Mouse (Mus musculus) heart, postnatal 0 days (tissue): ENCODE data around the gene Pfkfb4. TPM values are rescaled to one million over a fixed set of nuclear protein-coding genes. Genes with fewer than 3 reads are reported as not detected.

Experiments used
- ATAC-seq: fragments of 200-750 bp; cut with Nextera tagmentation; 2 replicates; pipeline ENCODE4 v1.8.0; 2017; ENCODE audit warnings: low read depth, moderate number of reproducible peaks, moderate library complexity; ENCODE audit not compliant: insufficient read depth
- DNase-seq: peaks from one replicate; pipeline ENCODE4 v3.0.0-alpha.2; 2016; ENCODE audit warnings: low spot score
- H3K27ac ChIP-seq: fragments of 300-500 bp; sonication (generic); 2 replicates; pipeline ENCODE4 v1.5.1; 2014; ENCODE audit warnings: low read depth, mild to moderate bottlenecking
- H3K27me3 ChIP-seq: fragments of 300-500 bp; sonication (generic); 2 replicates; pipeline ENCODE4 v1.6.1; 2014; ENCODE audit warnings: low read length, mixed read lengths; ENCODE audit not compliant: control insufficient read depth, insufficient read depth
- H3K36me3 ChIP-seq: fragments of 300-500 bp; sonication (generic); replicated peaks from 2 replicates; pipeline ENCODE4 v1.6.1; 2014; ENCODE audit warnings: low read length, mixed read lengths; ENCODE audit not compliant: control insufficient read depth, insufficient read depth
- H3K4me1 ChIP-seq: fragments of 300-500 bp; sonication (generic); 2 replicates; pipeline ENCODE4 v1.6.1; 2014; ENCODE audit warnings: antibody characterized with exemption; ENCODE audit not compliant: control insufficient read depth, insufficient read depth
- H3K4me2 ChIP-seq: fragments of 300-500 bp; sonication (generic); 2 replicates; pipeline ENCODE4 v1.6.1; 2014; ENCODE audit warnings: low read depth, mild to moderate bottlenecking, low read length, moderate library complexity
- H3K4me3 ChIP-seq: fragments of 300-500 bp; sonication (generic); 2 replicates; pipeline ENCODE4 v1.5.1; 2014; ENCODE audit warnings: low read depth, low read length
- H3K9ac ChIP-seq: fragments of 300-500 bp; sonication (generic); replicated peaks from 2 replicates; pipeline ENCODE4 v1.6.1; 2014; ENCODE audit warnings: low read depth, low read length, mixed read lengths
- H3K9me3 ChIP-seq: fragments of 300-500 bp; sonication (generic); replicated peaks from 2 replicates; pipeline ENCODE4 v1.6.1; 2016; ENCODE audit warnings: low read length; ENCODE audit not compliant: control insufficient read depth
- CTCF ChIP-seq: IDR thresholded peaks from 2 replicates; pipeline ENCODE4 v1.5.1; 2016; ENCODE audit warnings: antibody characterized with exemption, control low read depth, low read depth
- EP300 ChIP-seq: IDR thresholded peaks from 2 replicates; pipeline ENCODE4 v1.6.1; 2016; ENCODE audit warnings: antibody characterized with exemption, low read depth
- WGBS: fragments of 180-500 bp; shearing (Covaris S2); extraction: QIAGEN DNeasy Blood & Tissue Kit; methylation state at CpG from one replicate; pipeline ENCODE4 v1.1.7; 2014; 5-methylcytosine and 5-hydroxymethylcytosine counted together
- polyA plus RNA-seq: library from polyadenylated mRNA; unstranded; fragments of >200 nt; fragmentation: Nextera tagmentation; extraction: Ambion mirVana; gene quantifications from 2 replicates; pipeline ENCODE4 v1.2.1, GENCODE M21; 2015
- total RNA-seq: library from RNA; depleted of rRNA; stranded (reverse); fragments of >200 nt; gene quantifications from 2 replicates; pipeline ENCODE4 v1.2.3, GENCODE M21; 2014; ENCODE audit warnings: low replicate concordance; rRNA removed

Gene Pfkfb4
- total RNA-seq (4.0 and 7.6 TPM in 2 replicates), polyA plus RNA-seq (2.3 and 3.1 TPM in 2 replicates)

GRCm38 (mm10) chr9:108991428-108992084 lies at the start of gene Pfkfb4:
Gene Pfkfb4, plus strand, starts transcription at chr9:108991778.
- TF ChIP-seq EP300, result no peak
- TF ChIP-seq CTCF, result no peak
- peak within 1 kb of the TSS; percentile 48; the same call in 1 of the 2 replicates for H3K9ac ChIP-seq
- peak within 1 kb of the TSS; percentile 53 for H3K4me3 ChIP-seq
- peak; percentile 92 for ATAC-seq
- peak; percentile 100 for DNase-seq
- no peaks in the 10 kb centered on the region for H3K36me3 ChIP-seq
- 2% methylated on average over 31 of the region's 31 CpGs for WGBS
- peaks cover 34% of the 10 kb centered on the region for H3K4me1 ChIP-seq
- peak within 1 kb of the TSS; percentile 93 for H3K27ac ChIP-seq
- H3K9me3 ChIP-seq, result no peaks in the 10 kb centered on the region
- H3K27me3 ChIP-seq, result no peaks in the 10 kb centered on the region
- peak within 1 kb of the TSS; percentile 88 for H3K4me2 ChIP-seq

GRCm38 (mm10) chr9:108945111-108945510 lies 46.5 kb upstream of the Pfkfb4 start:
- no peaks in the 10 kb centered on the region for H3K27me3 ChIP-seq
- no peaks in the 10 kb centered on the region for H3K9me3 ChIP-seq
- H3K27ac ChIP-seq, result no peak overlapping the region
- H3K4me1 ChIP-seq, result peaks cover 13% of the 10 kb centered on the region; the same call in 1 of the 2 replicates
- no peak for ATAC-seq
- DNase-seq, result no peak
- no peak overlapping the region for H3K4me3 ChIP-seq
- H3K36me3 ChIP-seq, result peaks cover 93% of the 10 kb centered on the region
- WGBS, result 82% methylated on average over 9 of the region's 9 CpGs
- no peak overlapping the region for H3K9ac ChIP-seq
- H3K4me2 ChIP-seq, result no peak overlapping the region
- no peak for TF ChIP-seq CTCF
- no peak for TF ChIP-seq EP300

GRCm38 (mm10) chr9:108945608-108946007 lies 46.0 kb upstream of the Pfkfb4 start:
- ATAC-seq (no peak), DNase-seq (no peak)
- Histone ChIP-seq H3K27ac (no peak overlapping the region), H3K4me1 (peaks cover 13% of the 10 kb centered on the region; the same call in 1 of the 2 replicates), H3K9me3 (no peaks in the 10 kb centered on the region), H3K4me3 (no peak overlapping the region), H3K9ac (no peak overlapping the region), H3K27me3 (no peaks in the 10 kb centered on the region), H3K36me3 (peaks cover 91% of the 10 kb centered on the region), H3K4me2 (no peak overlapping the region)
- no peak for TF ChIP-seq CTCF
- 84% methylated on average over 5 of the region's 5 CpGs for WGBS

- peak overlapping the region; percentile 44 for H3K27ac ChIP-seq
- 60% methylated on average over 13 of the region's 13 CpGs for WGBS
- no peaks in the 10 kb centered on the region for H3K9me3 ChIP-seq
- ATAC-seq, result peak; percentile 60
- no peak overlapping the region for H3K9ac ChIP-seq
- peaks cover 13% of the 10 kb centered on the region for H3K27me3 ChIP-seq
- no peak overlapping the region for H3K4me3 ChIP-seq
- TF ChIP-seq EP300 (no peak), CTCF (no peak)
- no peak for DNase-seq
- peaks cover 59% of the 10 kb centered on the region for H3K36me3 ChIP-seq
- H3K4me2 ChIP-seq, result no peak overlapping the region
- peaks cover 16% of the 10 kb centered on the region for H3K4me1 ChIP-seq
These were observed 42.2 kb upstream of the Pfkfb4 start for GRCm38 (mm10) chr9:108949231-108949966.

- 55% methylated on average over 9 of the region's 9 CpGs for WGBS
- Histone ChIP-seq H3K27me3 (peaks cover 16% of the 10 kb centered on the region), H3K36me3 (peaks cover 52% of the 10 kb centered on the region), H3K9me3 (no peaks in the 10 kb centered on the region), H3K27ac (peak overlapping the region; percentile 44), H3K4me1 (peaks cover 16% of the 10 kb centered on the region), H3K4me2 (no peak overlapping the region), H3K4me3 (no peak overlapping the region), H3K9ac (no peak overlapping the region)
- TF ChIP-seq EP300 (no peak), CTCF (no peak)
- peak; percentile 54; the same call in 1 of the 2 replicates for ATAC-seq
- peak; percentile 43 for DNase-seq
These were observed 41.4 kb upstream of the Pfkfb4 start for GRCm38 (mm10) chr9:108949967-108950728.
